ENCODE assay signal across 19 mouse cellular contexts in the genomic region with DNA sequence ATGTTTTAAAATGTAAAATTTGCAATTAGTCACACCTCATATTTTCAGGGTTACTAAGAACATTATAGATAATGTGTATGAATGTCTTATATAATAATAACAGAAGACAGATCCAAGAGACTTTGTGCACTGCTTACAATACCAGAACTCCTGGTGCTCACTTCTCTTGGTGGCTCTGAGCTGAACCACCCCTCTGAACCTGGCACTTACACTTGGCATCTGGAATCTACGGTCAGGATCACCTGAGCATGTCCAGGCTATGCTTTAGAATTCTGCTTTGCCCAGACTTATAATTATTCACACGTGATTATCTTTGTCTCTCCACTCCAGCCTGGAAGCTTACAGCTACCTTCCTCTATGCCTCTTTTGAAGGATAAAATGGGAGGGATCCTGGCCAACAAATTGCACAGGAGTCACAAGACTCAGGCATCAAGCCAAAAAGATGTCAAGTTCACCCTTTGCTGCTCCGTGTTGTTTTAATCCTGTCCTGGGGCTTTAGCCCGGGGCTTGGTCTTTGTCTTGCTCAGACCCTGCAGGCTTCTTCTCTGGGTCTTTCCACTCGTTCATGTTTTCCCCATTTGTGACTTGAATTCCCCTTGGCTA. TPM values are rescaled to one million over a fixed set of nuclear protein-coding genes. Genes with fewer than 3 reads are reported as not detected.
DNase-seq lines count a peak whose midpoint lies in the region; ATAC-seq lines count a peak whose summit lies in the region.
"Had no signal": no experiment of that assay in that cellular context is flagged by ENCODE, and none has a peak within 500 bp of the region (broad histone marks: within the 10 kb centered on the region; RNA-seq: fewer than 3 reads in every experiment).

No protein-coding gene starts in this region.

- no peak overlapping the region for H3K4me3 ChIP-seq in hindbrain, embryonic 14.5 days (replicated peaks; ENCODE audit: low read length)
- H3K4me3 ChIP-seq in hindbrain, embryonic 11.5 days (ENCODE audit: low read depth, low read length) = no peak overlapping the region
- no peak overlapping the region for H3K4me3 ChIP-seq in neural tube, embryonic 13.5 days
- H3K4me3 ChIP-seq: embryonic facial prominence, embryonic 15.5 days; forebrain, embryonic 12.5 days; limb, embryonic 10.5 days; liver, embryonic 13.5 days; neural tube, embryonic 12.5 days had no signal

- no peak overlapping the region for H3K4me2 ChIP-seq in hindbrain, embryonic 14.5 days (replicated peaks)
- H3K4me2 ChIP-seq in hindbrain, embryonic 11.5 days (replicated peaks; ENCODE audit: low read depth, low read length) = no peak overlapping the region
- no peak overlapping the region for H3K4me2 ChIP-seq in neural tube, embryonic 13.5 days
- H3K4me2 ChIP-seq: embryonic facial prominence, embryonic 15.5 days; forebrain, embryonic 12.5 days; liver, embryonic 13.5 days; neural tube, embryonic 12.5 days had no signal

- 42% methylated on average over 5 of the region's 5 CpGs for WGBS in hindbrain, embryonic 14.5 days
- WGBS in hindbrain, embryonic 11.5 days = 68% methylated on average over 5 of the region's 5 CpGs
- 62% methylated on average over 5 of the region's 5 CpGs for WGBS in neural tube, embryonic 13.5 days

- no peak for ATAC-seq in hindbrain, embryonic 14.5 days (ENCODE audit: low FRiP score)
- ATAC-seq in hindbrain, embryonic 11.5 days (ENCODE audit: low FRiP score) = no peak
- ATAC-seq in neural tube, embryonic 13.5 days (ENCODE audit: low read depth) = no peak
- ATAC-seq: intestine, postnatal 0 days had no signal

- H3K36me3 ChIP-seq in hindbrain, embryonic 14.5 days (replicated peaks; ENCODE audit: control insufficient read depth, insufficient read depth) = no peaks in the 10 kb centered on the region
- H3K36me3 ChIP-seq in hindbrain, embryonic 11.5 days (ENCODE audit: control insufficient read depth, insufficient read depth, low read length) = no peaks in the 10 kb centered on the region
- H3K36me3 ChIP-seq in neural tube, embryonic 13.5 days = no peaks in the 10 kb centered on the region
- H3K36me3 ChIP-seq: embryonic facial prominence, embryonic 15.5 days; forebrain, embryonic 12.5 days; limb, embryonic 10.5 days; liver, embryonic 13.5 days; neural tube, embryonic 12.5 days had no signal

- peak; percentile 24 to 42 for DNase-seq in cerebellum, postnatal 10 days
- DNase-seq in cerebellum, adult 11-12 months = no peak
- no peak for DNase-seq in hindbrain, embryonic 14.5 days (ENCODE audit: low spot score)
- no peak for DNase-seq in hindbrain, embryonic 11.5 days (ENCODE audit: low spot score)
- DNase-seq in neural tube, embryonic 10.5 days (ENCODE audit: extremely low spot score, low spot score) = no peak
- no peak for DNase-seq in embryo, embryonic 10.5 days (ENCODE audit: low spot score)
- DNase-seq in spleen, postnatal 4 days (ENCODE audit: low spot score in 2 of 2) = no peak
- DNase-seq: adrenal gland, postnatal 14 days; heart, adult 18-20 months; liver, embryonic 13.5 days; lung, postnatal 10 days; spleen, adult 18-20 months; thymus, postnatal 4 days had no signal

- H3K4me1 ChIP-seq in hindbrain, embryonic 14.5 days (replicated peaks; ENCODE audit: control insufficient read depth, insufficient read depth, low read length) = peaks cover 18% of the 10 kb centered on the region
- H3K4me1 ChIP-seq in hindbrain, embryonic 11.5 days (replicated peaks; ENCODE audit: control insufficient read depth, insufficient read depth, low read length) = no peaks in the 10 kb centered on the region
- peaks cover 19% of the 10 kb centered on the region for H3K4me1 ChIP-seq in neural tube, embryonic 13.5 days (replicated peaks)
- H3K4me1 ChIP-seq: embryonic facial prominence, embryonic 15.5 days; liver, embryonic 13.5 days; neural tube, embryonic 12.5 days had no signal

- H3K27ac ChIP-seq in hindbrain, embryonic 14.5 days = peak overlapping the region; percentile 66
- no peak overlapping the region for H3K27ac ChIP-seq in hindbrain, embryonic 11.5 days (ENCODE audit: low read depth, low read length)
- H3K27ac ChIP-seq in neural tube, embryonic 13.5 days (replicated peaks) = peak overlapping the region; percentile 64
- H3K27ac ChIP-seq: embryonic facial prominence, embryonic 15.5 days; forebrain, embryonic 12.5 days; limb, embryonic 10.5 days; liver, embryonic 13.5 days; neural tube, embryonic 12.5 days had no signal

- no peaks in the 10 kb centered on the region for H3K9me3 ChIP-seq in hindbrain, embryonic 14.5 days (ENCODE audit: control insufficient read depth, low read length)
- H3K9me3 ChIP-seq in hindbrain, embryonic 11.5 days (ENCODE audit: control insufficient read depth, low read length) = no peaks in the 10 kb centered on the region
- no peaks in the 10 kb centered on the region for H3K9me3 ChIP-seq in neural tube, embryonic 13.5 days
- H3K9me3 ChIP-seq: embryonic facial prominence, embryonic 15.5 days; forebrain, embryonic 12.5 days; limb, embryonic 10.5 days; liver, embryonic 13.5 days; neural tube, embryonic 12.5 days had no signal

- no peak overlapping the region for H3K9ac ChIP-seq in hindbrain, embryonic 14.5 days
- H3K9ac ChIP-seq in hindbrain, embryonic 11.5 days (ENCODE audit: low read depth, low read length) = no peak overlapping the region
- no peak overlapping the region for H3K9ac ChIP-seq in neural tube, embryonic 13.5 days
- H3K9ac ChIP-seq: embryonic facial prominence, embryonic 15.5 days; forebrain, embryonic 12.5 days; liver, embryonic 13.5 days; neural tube, embryonic 12.5 days had no signal

- no peaks in the 10 kb centered on the region for H3K27me3 ChIP-seq in hindbrain, embryonic 14.5 days (ENCODE audit: control insufficient read depth, insufficient read depth, low read length)
- H3K27me3 ChIP-seq in hindbrain, embryonic 11.5 days (ENCODE audit: control insufficient read depth, insufficient read depth, low read length) = no peaks in the 10 kb centered on the region
- H3K27me3 ChIP-seq in neural tube, embryonic 13.5 days = no peaks in the 10 kb centered on the region
- H3K27me3 ChIP-seq: embryonic facial prominence, embryonic 15.5 days; forebrain, embryonic 12.5 days; liver, embryonic 13.5 days; neural tube, embryonic 12.5 days had no signal

RNA-seq across cellular contexts. Expression of gene Wdr72, which starts 51.8 kb away (rescaled TPM):
- polyA plus RNA-seq in hindbrain, embryonic 14.5 days (2014; fragmentation: Nextera tagmentation; extraction: Ambion mirVana) = 0.77 and 0.96 TPM in 2 replicates
- 0.33 and 0.68 TPM in 2 replicates for polyA plus RNA-seq in hindbrain, embryonic 11.5 days (2014; fragmentation: Nextera tagmentation; extraction: Ambion mirVana)
- 0.32 and 0.57 TPM in 2 replicates for polyA plus RNA-seq in neural tube, embryonic 13.5 days (2015; fragmentation: Nextera tagmentation; extraction: Ambion mirVana)

Comparison
In these comparisons a context has a peak if more than half of its experiments do, and no peak if none do; other contexts are left out.
1. DNase-seq: peak in cerebellum, postnatal 10 days (2 of 2); none in cerebellum, adult 11-12 months (single experiment), hindbrain, embryonic 14.5 days (single experiment), hindbrain, embryonic 11.5 days (single experiment), neural tube, embryonic 10.5 days (single experiment), embryo, embryonic 10.5 days (single experiment) and spleen, postnatal 4 days (0 of 2).